Mouse (Mus musculus) heart, embryonic 13.5 days (tissue): ENCODE results near the gene Orc4. TPM values are rescaled to one million over a fixed set of nuclear protein-coding genes. Genes with fewer than 3 reads are reported as not detected.
"Not testable (repeated sequence)": the region's sequence is repeated elsewhere in the genome, so short reads cannot be mapped to it uniquely, and the experiment has no call there.

Experiments
- ATAC-seq: fragments of 200-750 bp; cut with Nextera tagmentation; 2 replicates; pipeline ENCODE4 v1.8.0; 2017; ENCODE audit warnings: moderate TSS enrichment; ENCODE audit not compliant: insufficient number of reproducible peaks, low FRiP score, low TSS enrichment; ENCODE audit errors: extremely low read depth
- H3K27ac ChIP-seq: fragments of 300-500 bp; sonication (generic); replicated peaks from 2 replicates; pipeline ENCODE4 v1.5.1; 2015; ENCODE audit warnings: moderate library complexity, mild to moderate bottlenecking, inconsistent platforms
- H3K27me3 ChIP-seq: fragments of 300-500 bp; sonication (generic); replicated peaks from 2 replicates; pipeline ENCODE4 v1.6.1; 2015; ENCODE audit warnings: mild to moderate bottlenecking, inconsistent platforms
- H3K36me3 ChIP-seq: fragments of 300-500 bp; sonication (generic); 2 replicates; pipeline ENCODE4 v1.6.1; 2015; ENCODE audit warnings: mild to moderate bottlenecking, inconsistent platforms
- H3K4me1 ChIP-seq: fragments of 300-500 bp; sonication (generic); 2 replicates; pipeline ENCODE4 v1.6.1; 2015; ENCODE audit warnings: inconsistent platforms
- H3K4me2 ChIP-seq: fragments of 300-500 bp; sonication (generic); 2 replicates; pipeline ENCODE4 v1.6.1; 2015; ENCODE audit warnings: inconsistent platforms, mild to moderate bottlenecking, moderate library complexity
- H3K4me3 ChIP-seq: fragments of 300-500 bp; sonication (generic); 2 replicates; pipeline ENCODE4 v1.5.1; 2015; ENCODE audit warnings: moderate library complexity, mild to moderate bottlenecking, inconsistent platforms
- H3K9ac ChIP-seq: fragments of 300-500 bp; sonication (generic); 2 replicates; pipeline ENCODE4 v1.6.1; 2015; ENCODE audit warnings: inconsistent platforms, mild to moderate bottlenecking, moderate library complexity
- H3K9me3 ChIP-seq: fragments of 300-500 bp; sonication (generic); 2 replicates; pipeline ENCODE4 v1.6.1; 2016; ENCODE audit warnings: inconsistent platforms
- WGBS: fragments of 180-500 bp; shearing (Covaris S2); methylation state at CpG from one replicate; pipeline ENCODE4 v1.1.7; 2015; ENCODE audit warnings: mixed read lengths; 5-methylcytosine and 5-hydroxymethylcytosine counted together
- polyA plus RNA-seq: library from polyadenylated mRNA; unstranded; fragments of >200 nt; fragmentation: Nextera tagmentation; extraction: Ambion mirVana; gene quantifications from 2 replicates; pipeline ENCODE4 v1.2.1, GENCODE M21; 2015

Orc4 gene
- polyA plus RNA-seq, 1 experiment from 2014 or later: 80.3 TPM

DNA sequence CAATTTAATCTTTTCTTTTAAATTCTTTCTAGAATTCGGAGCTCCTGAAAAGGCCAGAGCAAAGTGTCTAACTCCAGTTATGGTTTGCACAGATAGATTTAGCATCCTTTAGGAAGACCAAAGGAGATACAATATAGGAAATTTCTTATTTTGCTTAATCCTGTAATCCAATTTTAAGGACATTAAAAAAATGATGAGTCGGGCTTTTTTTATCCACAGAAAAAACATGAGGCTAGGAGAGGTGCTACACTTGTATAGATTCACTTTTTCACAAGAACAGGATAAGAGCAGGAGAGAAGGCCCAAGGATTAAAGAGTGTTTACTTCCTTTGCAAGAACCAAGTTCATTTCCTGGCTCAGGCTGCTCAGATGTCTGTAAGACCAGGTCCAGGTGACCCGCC is 54.9 kb downstream of the Orc4 start:
- no peak overlapping the region for H3K4me3 ChIP-seq
- H3K36me3 ChIP-seq: peaks cover 46% of the 10 kb centered on the region
- ATAC-seq: no peak
- H3K4me2 ChIP-seq: no peak overlapping the region
- no peak overlapping the region for H3K27ac ChIP-seq
- no peaks in the 10 kb centered on the region for H3K27me3 ChIP-seq
- H3K4me1 ChIP-seq: no peaks in the 10 kb centered on the region; the same call in 1 of the 2 replicates
- H3K9me3 ChIP-seq: no peaks in the 10 kb centered on the region
- 93% methylated on average over 3 of the region's 3 CpGs for WGBS
- H3K9ac ChIP-seq: no peak overlapping the region

DNA sequence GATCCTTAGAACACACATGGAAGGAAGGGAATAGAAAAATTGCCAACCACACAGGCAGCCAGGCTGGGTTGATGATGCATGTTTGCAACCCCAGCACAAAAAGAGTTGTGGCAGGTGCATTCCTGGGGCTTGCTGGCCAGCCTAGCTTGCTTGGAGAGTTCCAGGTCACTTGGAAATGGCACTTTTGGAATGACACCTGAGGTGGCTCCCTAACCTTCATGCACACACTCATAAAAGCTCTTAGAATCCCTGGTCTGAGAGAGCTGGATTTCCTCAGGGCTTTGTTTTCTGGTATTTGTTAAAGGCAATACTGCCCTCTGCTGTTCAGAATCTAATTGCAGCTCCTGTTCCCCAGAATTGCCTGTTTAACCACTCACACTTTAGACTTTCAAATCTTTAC is 64.1 kb downstream of the Orc4 start:
- no peaks in the 10 kb centered on the region for H3K27me3 ChIP-seq
- H3K9ac ChIP-seq: no peak overlapping the region
- H3K27ac ChIP-seq: no peak overlapping the region
- no peak for ATAC-seq
- peaks cover 4% of the 10 kb centered on the region; the same call in 1 of the 2 replicates for H3K4me1 ChIP-seq
- no peaks in the 10 kb centered on the region for H3K36me3 ChIP-seq
- H3K4me2 ChIP-seq: no peak overlapping the region
- H3K4me3 ChIP-seq: no peak overlapping the region
- H3K9me3 ChIP-seq: no peaks in the 10 kb centered on the region

- WGBS: 67% methylated on average over 5 of the region's 5 CpGs
- Histone ChIP-seq H3K4me3 (no peak overlapping the region), H3K4me1 (no peaks in the 10 kb centered on the region), H3K36me3 (peaks cover 4% of the 10 kb centered on the region), H3K9ac (no peak overlapping the region), H3K4me2 (no peak overlapping the region), H3K27me3 (no peaks in the 10 kb centered on the region), H3K27ac (no peak overlapping the region), H3K9me3 (no peaks in the 10 kb centered on the region)
- ATAC-seq: no peak
These were observed 81.7 kb downstream of the Orc4 start for GRCm38 (mm10) chr2:48868199-48868913.

- not testable (repeated sequence) for H3K36me3 ChIP-seq
- WGBS: 92% methylated on average over 6 of the region's 6 CpGs
These were observed 84.5 kb downstream of the Orc4 start for GRCm38 (mm10) chr2:48865596-48865995.

More at GRCm38 (mm10) chr2:48865596-48865995, 84.5 kb downstream of the Orc4 start:
- not testable (repeated sequence) for ATAC-seq, H3K4me3 ChIP-seq, H3K4me1 ChIP-seq, H3K4me2 ChIP-seq, H3K9me3 ChIP-seq, H3K9ac ChIP-seq, H3K27me3 ChIP-seq, H3K27ac ChIP-seq

Other genes starting within 250 kb of the Orc4 start
- gene Acvr2a, start 136.2 kb downstream of the Orc4 start, polyA plus RNA-seq: 8.8 and 9.4 TPM in 2 replicates
- 18.5 and 25.0 TPM in 2 replicates for gene Mbd5, start 769 bp downstream of the Orc4 start, polyA plus RNA-seq